Mouse (Mus musculus): ENCODE measurements around the gene Artn.

Artn gene

GRCm38 (mm10) chr4:117929391-117929881, at the start of gene Artn:
TSS of gene Artn (minus strand) at chr4:117929763.
- no peak for DNase-seq

DNA sequence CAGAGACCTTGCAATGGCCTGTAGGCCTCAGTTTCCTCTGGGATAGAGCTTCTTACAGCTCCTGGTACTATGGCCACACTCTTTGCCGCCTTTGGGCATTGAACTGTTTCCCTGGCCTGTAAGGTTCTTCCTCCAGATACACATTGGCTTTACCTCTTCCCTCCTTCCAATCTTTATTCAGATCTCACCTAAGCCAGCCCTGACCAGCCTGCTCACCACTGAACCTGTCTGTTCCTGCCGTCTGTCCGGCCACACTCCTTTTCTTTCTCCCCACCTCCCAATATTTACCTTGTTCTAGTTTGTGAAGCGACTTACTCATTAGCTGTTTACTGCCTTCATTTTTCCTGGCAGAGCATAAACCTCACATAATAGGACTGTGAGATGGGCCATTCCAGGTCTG, 49.6 kb upstream of the Artn start:
- no peak for DNase-seq

- no peak for DNase-seq
Measured at GRCm38 (mm10) chr4:117978282-117978681, 48.7 kb upstream of the Artn start.

DNA sequence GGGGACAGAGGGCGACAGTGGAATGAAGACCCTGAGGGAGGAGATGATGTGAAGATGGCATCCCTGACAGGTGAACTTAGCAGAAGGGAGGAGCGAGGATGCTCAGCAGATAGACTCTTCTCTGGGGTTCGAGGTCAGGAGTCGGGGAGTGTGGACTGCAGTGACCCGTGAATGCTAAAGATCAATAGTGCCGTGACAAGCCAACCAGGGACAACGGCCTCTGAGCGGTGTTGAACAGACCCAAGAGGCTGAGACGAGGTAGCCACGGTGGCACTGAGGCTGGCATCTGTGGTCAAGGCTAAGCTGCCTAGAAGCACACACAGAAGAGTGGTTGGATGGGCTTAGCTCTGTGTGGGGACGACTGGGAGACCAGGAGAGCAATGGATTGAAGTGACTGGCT, 48.3 kb upstream of the Artn start:
- no peak for DNase-seq

- no peak for DNase-seq
Measured at GRCm38 (mm10) chr4:117977371-117977770, 47.8 kb upstream of the Artn start.

GRCm38 (mm10) chr4:117975820-117976219, 46.3 kb upstream of the Artn start:
- no peak for DNase-seq

DNA sequence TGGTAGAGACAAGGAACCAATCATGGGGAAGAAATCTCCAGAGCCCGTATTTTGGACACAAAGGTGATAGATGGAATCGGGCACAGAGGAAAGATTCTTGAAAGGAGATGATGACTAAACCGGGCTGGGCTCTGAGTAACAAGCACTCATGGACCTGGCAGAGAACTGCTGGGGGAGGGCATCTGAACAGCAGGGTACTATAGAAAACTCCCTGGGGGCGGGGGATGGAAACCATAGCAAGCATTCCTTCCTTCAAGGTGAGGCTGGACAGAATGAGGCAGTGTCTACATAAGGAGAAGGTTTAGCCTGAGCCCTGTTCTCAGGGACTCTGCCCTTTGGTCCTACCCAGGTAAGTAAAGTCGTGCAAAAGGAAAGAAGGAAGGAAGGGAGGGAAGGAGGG, 45.2 kb upstream of the Artn start:
- no peak for DNase-seq

GRCm38 (mm10) chr4:117972999-117973398, 43.4 kb upstream of the Artn start:
- no peak for DNase-seq

DNA sequence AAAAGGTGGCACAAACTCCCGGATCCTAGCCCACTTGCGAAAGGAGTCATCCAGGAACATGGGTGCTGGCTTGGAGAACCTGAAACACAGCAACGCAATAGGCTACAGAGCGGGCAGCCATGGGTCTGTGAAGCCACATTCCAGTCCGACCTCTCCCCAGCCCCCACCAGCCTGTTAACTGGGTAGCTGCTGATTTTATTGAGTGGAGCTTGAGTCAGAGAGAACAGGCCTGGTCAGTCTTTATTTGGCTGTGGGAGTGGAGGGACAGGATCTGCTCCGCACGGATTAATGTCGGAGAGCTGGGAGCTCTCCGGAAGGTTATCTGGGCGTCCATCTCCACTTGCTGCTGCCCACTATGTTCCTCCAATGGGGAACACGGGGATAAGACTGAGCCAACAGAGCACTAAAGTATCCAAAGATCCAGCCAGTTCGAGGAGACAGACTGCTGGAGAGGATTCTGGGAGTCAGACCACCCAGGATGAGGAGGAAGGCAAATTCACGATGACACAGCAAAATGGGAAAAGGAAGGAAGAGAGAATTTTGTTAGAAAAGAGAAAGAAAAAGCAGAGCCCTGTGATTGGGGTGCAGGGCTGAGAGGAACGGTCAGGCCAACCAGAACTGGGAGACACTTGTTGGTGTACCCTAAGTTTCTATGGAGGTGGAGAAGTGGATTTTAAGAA, 34.9 kb upstream of the Artn start:
- no peak for DNase-seq

DNA sequence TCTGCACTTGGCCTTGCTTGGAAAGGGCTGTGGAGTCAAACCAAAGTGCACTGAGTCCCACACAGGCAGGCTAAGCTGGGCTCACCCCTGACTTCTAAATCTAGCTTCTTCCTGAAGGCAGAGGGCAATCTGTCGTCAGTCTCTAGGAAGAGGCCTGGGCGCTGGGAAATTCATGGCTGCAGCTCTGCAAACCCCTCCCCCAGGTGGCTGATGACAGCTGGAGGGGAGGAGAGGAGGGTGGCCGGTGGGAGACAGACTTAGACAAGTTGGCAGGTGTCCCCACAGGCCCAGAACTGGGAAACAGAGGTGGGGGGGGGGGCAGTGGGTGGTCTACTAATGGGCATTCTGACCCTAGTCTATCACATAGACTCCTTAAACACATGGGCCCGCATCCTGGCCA, 27.9 kb upstream of the Artn start:
- DNase-seq = no peak

GRCm38 (mm10) chr4:117947493-117947892, 17.9 kb upstream of the Artn start:
- no peak for DNase-seq

DNA sequence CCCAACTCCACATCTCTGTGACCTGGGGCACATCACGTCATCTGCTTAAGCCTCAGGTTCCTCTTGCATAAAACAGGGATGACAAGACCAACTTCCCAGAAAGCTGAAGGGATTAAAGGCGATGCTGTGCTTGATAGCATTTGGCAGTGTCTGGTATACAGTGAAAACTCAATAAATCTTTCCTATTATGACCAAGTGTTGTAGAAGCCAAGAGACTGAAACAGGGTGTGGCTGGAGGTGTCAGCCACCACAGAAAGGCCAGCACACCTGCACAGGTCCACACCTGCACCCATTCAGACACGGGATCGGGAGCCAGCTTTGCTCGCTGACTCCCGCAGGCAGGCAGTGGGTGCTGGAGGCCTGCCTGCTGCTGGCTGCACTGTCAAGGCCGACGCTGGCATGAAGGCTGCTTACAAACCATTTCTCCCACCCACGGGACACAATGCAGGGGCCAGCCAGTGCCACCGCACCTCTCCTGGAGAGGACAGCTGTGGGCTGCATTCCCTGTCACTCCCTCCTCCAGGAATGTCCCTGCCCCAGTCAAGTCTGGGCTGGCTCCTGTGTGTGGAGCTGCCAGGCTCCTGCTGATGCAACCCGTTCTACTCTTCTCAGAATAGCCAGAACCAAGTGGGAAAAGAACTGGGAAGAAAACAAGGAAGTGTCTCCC, 17.2 kb upstream of the Artn start:
- DNase-seq = no peak

DNA sequence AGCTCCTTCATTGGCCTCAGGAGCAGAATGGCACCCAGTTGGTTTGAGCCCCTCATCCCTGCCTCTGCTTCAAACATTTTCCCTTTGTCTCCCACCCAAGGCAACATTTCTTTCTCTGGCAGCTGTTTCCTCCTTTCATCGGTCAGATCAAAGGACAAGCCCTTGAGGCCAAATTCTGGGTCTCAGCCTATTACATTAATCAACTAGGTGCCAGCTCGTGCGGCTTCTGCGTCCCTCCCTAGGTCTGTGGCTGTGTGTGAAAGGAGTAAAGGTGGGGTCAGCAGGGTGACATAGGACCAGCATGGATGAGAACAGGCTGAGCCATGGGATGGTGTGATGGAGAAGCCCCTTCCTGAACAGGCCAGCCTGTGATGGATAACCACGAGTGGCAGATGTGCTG, 13.8 kb upstream of the Artn start:
- DNase-seq = no peak

DNA sequence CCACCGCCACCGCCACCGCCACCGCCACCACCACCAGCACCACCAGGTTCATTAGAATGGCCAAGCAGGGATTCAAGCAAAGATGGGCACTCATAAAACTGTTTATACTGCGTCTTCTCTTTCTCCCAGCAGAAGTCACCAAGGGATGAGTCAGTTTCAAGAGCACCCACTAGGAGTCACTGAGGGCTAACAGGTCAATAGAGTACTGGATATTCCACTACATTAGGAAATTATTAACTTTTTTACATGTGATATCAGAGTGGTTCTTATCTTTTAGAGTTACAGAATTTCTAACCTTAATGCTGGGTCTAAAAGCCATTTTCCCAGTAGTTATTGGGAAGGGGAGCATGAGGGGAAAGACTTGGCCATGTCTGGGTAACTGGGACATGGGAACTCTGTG, 7.4 kb upstream of the Artn start:
- no peak for DNase-seq

DNA sequence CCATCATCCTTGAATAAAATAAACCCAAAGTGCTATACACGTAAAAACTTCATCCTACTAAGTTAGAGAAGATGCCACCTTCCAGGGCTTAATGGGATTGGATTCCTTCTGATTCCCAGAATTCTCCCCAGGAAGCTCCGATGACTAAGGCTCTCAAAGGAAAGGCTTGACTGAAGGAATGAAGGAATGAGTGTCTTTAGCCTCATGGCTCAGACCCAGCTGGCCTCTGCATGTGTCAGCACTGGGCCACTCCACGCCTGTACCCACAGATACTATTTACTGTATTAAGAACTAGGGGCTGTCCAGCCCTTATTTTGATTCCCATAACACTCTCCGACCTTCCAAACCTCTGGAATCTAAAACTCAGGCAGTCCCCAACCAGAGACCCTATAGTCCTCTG, 4.5 kb upstream of the Artn start:
- DNase-seq = no peak

GRCm38 (mm10) chr4:117933248-117933647, 3.7 kb upstream of the Artn start:
- no peak for DNase-seq

GRCm38 (mm10) chr4:117928699-117929241, 793 bp downstream of the Artn start:
- DNase-seq = peak; percentile 63

GRCm38 (mm10) chr4:117928234-117928633, 1.3 kb downstream of the Artn start:
- DNase-seq = peak; percentile 58

- DNase-seq = peak; percentile 62
Measured at GRCm38 (mm10) chr4:117926545-117927482, 2.7 kb downstream of the Artn start.

- DNase-seq = no peak
Measured at GRCm38 (mm10) chr4:117924916-117925315, 4.6 kb downstream of the Artn start.

DNA sequence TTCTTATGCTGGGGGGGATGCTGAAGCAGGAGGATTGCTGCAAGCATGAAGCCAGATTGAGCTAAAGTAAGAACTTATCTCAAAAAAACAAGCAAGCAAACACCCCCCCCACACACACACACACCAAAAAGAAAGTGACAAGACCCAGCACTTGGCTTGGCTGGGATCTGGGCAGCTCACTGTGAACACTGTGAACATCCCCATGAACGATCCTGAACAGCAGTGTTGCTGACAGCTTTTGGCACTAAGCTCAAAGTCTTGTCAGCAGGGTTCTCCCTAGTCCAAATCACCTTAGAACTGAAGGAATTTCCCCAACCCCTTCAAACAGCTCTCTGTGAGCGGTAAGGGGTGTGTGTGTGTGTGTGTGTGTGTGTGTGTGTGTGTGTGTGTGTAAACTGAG, 6.1 kb downstream of the Artn start:
- no peak for DNase-seq

- DNase-seq = no peak
Measured at GRCm38 (mm10) chr4:117921358-117921757, 8.2 kb downstream of the Artn start.

- no peak for DNase-seq
Measured at GRCm38 (mm10) chr4:117918762-117919161, 10.8 kb downstream of the Artn start.
